Mouse (Mus musculus) heart, embryonic 12.5 days (tissue): Measurements from ENCODE around the gene Cdc6. TPM values are rescaled to one million over a fixed set of nuclear protein-coding genes. Genes with fewer than 3 reads are reported as not detected.
A peak's percentile ranks its signal among the peaks of the same experiment; 100 is the strongest.
"Not testable (repeated sequence)": the region's sequence is repeated elsewhere in the genome, so short reads cannot be mapped to it uniquely, and the experiment has no call there.

Experiments used
- ATAC-seq: fragments of 200-750 bp; cut with Nextera tagmentation; 2 replicates; pipeline ENCODE4 v1.8.0; 2017; ENCODE audit warnings: moderate TSS enrichment, moderate library complexity; ENCODE audit not compliant: insufficient number of reproducible peaks, low FRiP score
- H3K27ac ChIP-seq: fragments of 300-500 bp; sonication (generic); 2 replicates; pipeline ENCODE4 v1.5.1; 2016; ENCODE audit warnings: mild to moderate bottlenecking, moderate library complexity; ENCODE audit not compliant: poor library complexity, severe bottlenecking
- H3K27me3 ChIP-seq: fragments of 300-500 bp; sonication (generic); replicated peaks from 2 replicates; pipeline ENCODE4 v1.6.1; 2016; ENCODE audit warnings: mild to moderate bottlenecking, moderate library complexity
- H3K36me3 ChIP-seq: fragments of 300-500 bp; sonication (generic); 2 replicates; pipeline ENCODE4 v1.6.1; 2016; ENCODE audit warnings: mild to moderate bottlenecking, moderate library complexity
- H3K4me1 ChIP-seq: fragments of 300-500 bp; sonication (generic); replicated peaks from 2 replicates; pipeline ENCODE4 v1.6.1; 2016; ENCODE audit warnings: mild to moderate bottlenecking
- H3K4me2 ChIP-seq: fragments of 300-500 bp; sonication (generic); 2 replicates; pipeline ENCODE4 v1.6.1; 2016; ENCODE audit warnings: mild to moderate bottlenecking, moderate library complexity
- H3K4me3 ChIP-seq: fragments of 300-500 bp; sonication (generic); 2 replicates; pipeline ENCODE4 v1.5.1; 2016; ENCODE audit warnings: mild to moderate bottlenecking
- H3K9ac ChIP-seq: fragments of 300-500 bp; sonication (generic); 2 replicates; pipeline ENCODE4 v1.6.1; 2016; ENCODE audit warnings: mild to moderate bottlenecking, moderate library complexity
- H3K9me3 ChIP-seq: fragments of 300-500 bp; sonication (generic); replicated peaks from 2 replicates; pipeline ENCODE4 v1.6.1; 2016; ENCODE audit warnings: mild to moderate bottlenecking, moderate library complexity
- WGBS: fragments of 180-500 bp; shearing (Covaris S2); methylation state at CpG from one replicate; pipeline ENCODE4 v1.1.7; 2016; 5-methylcytosine and 5-hydroxymethylcytosine counted together
- polyA plus RNA-seq: library from polyadenylated mRNA; unstranded; fragments of >200 nt; fragmentation: Nextera tagmentation; extraction: Ambion mirVana; gene quantifications from 2 replicates; pipeline ENCODE4 v1.2.1, GENCODE M21; 2016

Gene Cdc6
- polyA plus RNA-seq, 1 experiment from 2014 or later: 27.0 TPM

DNA sequence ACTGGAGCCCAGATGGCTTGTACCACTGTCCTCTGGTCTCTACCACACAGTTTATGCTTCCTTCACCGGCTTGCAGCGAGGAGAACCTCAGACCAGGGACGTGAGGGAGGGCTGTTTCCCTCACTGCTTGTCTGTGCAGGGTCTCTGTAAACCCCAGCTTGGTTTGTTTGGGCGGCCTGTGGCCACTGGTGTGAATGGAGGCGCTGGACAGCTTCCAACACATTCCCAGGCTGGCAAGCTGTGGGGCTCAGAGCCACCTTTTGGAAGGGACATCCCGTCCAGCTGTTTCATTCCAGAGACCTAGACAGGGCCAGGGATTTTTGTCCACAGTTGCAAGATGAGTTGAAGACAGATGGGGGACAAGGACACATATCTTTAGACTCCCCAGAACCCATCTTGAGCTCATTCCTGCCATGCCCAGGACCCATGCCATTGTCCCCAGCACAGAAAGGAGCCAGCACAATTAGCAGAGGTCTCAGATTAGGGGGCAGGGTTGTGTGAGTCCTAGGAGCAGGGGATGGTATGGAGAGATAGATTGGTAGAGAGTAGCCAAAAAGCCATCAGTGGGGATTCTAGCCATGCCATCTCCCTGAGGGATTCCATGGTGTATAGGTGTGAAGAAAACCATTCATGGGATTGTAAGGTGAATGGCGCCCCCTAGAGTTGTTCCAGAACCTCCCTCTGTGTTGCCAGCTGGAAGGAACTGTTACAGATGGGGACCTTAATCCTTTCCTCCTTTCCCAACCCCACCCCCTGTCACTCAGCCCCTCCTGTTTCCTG, 24.1 kb downstream of the Cdc6 start:
- WGBS: 15% methylated on average over 7 of the region's 7 CpGs
- peak overlapping the region; percentile 91 for H3K9ac ChIP-seq
- H3K9me3 ChIP-seq: no peaks in the 10 kb centered on the region
- no peaks in the 10 kb centered on the region for H3K27me3 ChIP-seq
- H3K27ac ChIP-seq: peak overlapping the region; percentile 99
- H3K36me3 ChIP-seq: peaks cover 3% of the 10 kb centered on the region; the same call in 1 of the 2 replicates
- H3K4me2 ChIP-seq: peak overlapping the region; percentile 87
- ATAC-seq: no peak
- peaks cover 85% of the 10 kb centered on the region for H3K4me1 ChIP-seq
- peak overlapping the region; percentile 14; the same call in 1 of the 2 replicates for H3K4me3 ChIP-seq

DNA sequence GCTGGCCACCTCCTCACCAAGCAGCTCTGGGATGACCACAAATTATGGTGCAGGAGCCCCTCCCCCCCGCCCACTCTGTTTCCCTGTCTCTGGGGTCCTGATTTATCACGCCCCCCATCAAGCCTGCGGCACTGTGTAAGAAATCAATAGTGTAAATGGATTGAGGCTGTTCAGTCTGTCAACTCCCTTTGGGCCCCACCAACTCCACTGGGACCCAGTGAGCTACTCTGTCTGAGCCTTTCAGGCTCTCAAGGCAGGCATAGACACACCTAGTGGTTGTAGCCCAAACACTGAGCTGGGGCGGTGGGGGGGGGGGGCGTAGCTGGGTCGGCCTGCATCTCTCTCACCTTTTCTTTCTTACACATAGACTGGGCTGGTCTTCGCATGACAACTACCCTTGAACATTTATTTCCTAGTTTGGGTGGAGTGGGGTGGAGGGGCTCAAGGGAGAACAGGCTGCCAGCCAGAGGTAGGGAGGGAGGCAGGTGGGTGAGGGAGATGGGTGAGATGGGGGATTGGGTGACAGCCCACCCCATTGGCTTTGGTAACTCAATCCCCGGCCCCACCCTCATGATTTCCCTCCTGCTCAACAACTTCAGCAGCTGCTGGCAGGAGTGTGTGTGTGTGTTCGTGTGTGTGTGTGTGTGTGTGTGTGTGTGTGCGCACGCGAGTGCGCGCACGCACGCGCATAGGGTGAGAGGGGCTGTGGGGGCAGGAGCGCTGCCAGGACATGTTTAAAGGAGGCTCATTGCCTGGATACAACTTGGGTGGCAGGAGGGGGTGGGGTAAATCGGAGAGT, 24.9 kb downstream of the Cdc6 start:
- Histone ChIP-seq H3K4me1 (peaks cover 81% of the 10 kb centered on the region), H3K4me2 (peak overlapping the region; percentile 87), H3K27ac (peak overlapping the region; percentile 99), H3K36me3 (peaks cover 3% of the 10 kb centered on the region; the same call in 1 of the 2 replicates), H3K4me3 (no peak overlapping the region), H3K9me3 (no peaks in the 10 kb centered on the region), H3K9ac (peak overlapping the region; percentile 91), H3K27me3 (no peaks in the 10 kb centered on the region)
- 26% methylated on average over 19 of the region's 19 CpGs for WGBS
- no peak for ATAC-seq

DNA sequence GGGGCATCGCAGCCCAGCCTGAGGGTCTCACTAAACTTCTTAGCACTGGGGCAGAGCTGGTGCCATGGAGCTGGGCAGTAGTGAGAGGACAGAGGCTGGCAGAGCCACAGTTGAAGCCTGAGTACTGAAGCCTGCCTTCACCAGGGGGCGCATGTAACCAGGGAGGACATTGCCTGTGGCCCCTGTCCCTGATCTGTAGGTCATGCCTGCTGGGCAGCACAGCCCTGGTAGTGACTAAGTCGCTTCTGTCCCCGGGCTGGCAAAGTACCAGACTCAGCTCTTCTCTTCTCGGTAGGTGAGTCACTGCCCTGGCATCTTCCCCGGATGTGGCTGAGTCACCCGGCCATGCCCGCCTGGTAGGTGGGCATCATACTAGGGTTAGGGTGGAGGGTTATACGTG, 25.6 kb downstream of the Cdc6 start:
- Histone ChIP-seq H3K4me2 (peak overlapping the region; percentile 87), H3K4me3 (no peak overlapping the region), H3K4me1 (peaks cover 77% of the 10 kb centered on the region), H3K9me3 (no peaks in the 10 kb centered on the region), H3K27ac (peak overlapping the region; percentile 99), H3K36me3 (peaks cover 3% of the 10 kb centered on the region; the same call in 1 of the 2 replicates), H3K27me3 (no peaks in the 10 kb centered on the region), H3K9ac (peak overlapping the region; percentile 91)
- 38% methylated on average over 9 of the region's 9 CpGs for WGBS
- ATAC-seq: no peak

DNA sequence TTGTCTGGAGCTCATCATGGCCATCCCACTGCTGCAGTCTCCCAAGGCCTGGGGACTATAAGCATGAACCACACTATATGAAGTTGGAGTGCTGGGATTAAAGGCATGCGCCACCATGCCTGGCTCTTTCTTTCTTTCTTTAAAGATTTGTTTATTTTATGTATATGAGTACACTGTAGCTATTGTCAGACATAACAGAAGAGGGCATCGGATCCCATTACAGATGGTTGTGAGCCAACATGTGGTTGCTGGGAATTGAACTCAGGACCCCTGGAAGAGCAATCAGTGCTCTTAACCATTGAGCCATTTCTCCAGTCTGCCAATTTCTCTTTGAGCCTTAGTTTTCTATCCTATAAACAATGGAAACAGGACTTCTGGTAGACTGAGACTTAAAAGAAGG, 26.2 kb downstream of the Cdc6 start:
- ATAC-seq, H3K4me3 ChIP-seq, H3K9ac ChIP-seq, H3K36me3 ChIP-seq, H3K4me2 ChIP-seq, H3K27me3 ChIP-seq, H3K9me3 ChIP-seq: not testable (repeated sequence)
- 0 out of 2 replicates have a peak overlapping the region, but pooled peaks have one; percentile 99 for H3K27ac ChIP-seq
- peaks cover 77% of the 10 kb centered on the region for H3K4me1 ChIP-seq
- WGBS: 91% methylated on average over 2 of the region's 2 CpGs

DNA sequence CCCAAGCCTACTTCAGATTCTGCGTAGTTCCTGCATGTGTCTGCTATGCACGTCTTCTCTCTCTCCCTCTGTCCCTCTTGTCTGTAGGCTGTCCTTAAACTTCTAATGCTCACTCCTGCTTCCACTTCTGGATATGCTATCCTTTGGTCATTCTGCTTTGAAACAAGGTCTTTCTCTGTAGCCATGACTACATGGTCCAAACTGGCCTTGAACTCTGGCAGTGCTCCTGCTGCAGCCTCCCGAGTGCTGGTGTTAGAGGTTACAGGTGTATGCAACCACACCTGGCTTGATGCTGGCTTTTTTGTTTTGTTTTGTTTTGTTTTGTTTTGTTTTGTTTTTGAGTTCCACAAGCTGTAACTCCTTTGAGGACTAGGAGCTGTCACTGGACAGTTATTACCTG, 26.8 kb downstream of the Cdc6 start:
- 86% methylated on average over 3 of the region's 3 CpGs for WGBS
- Histone ChIP-seq H3K27me3 (no peaks in the 10 kb centered on the region), H3K4me3 (no peak overlapping the region), H3K4me2 (no peak overlapping the region), H3K9ac (no peak overlapping the region), H3K9me3 (no peaks in the 10 kb centered on the region), H3K27ac (no peak overlapping the region), H3K4me1 (peaks cover 77% of the 10 kb centered on the region), H3K36me3 (peaks cover 3% of the 10 kb centered on the region; the same call in 1 of the 2 replicates)
- ATAC-seq: no peak

DNA sequence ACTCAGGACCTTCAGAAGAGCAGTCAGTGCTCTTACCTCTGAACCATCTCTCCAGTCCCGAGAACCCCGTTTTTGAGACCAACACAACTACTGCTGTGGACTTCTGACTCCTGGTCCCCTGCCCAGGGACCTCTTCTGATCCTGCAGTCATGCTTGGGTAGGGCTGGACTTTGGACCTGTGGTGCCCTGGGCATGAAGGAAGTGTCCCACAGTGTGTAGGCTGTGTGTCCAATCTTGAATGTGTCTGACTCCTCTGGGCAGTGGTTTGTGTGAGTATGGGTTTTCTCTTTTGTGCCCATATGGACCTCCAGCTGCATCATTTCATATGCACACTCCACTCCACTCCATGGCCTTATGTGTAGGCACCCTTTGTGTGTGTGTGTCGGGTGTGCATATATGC, 27.5 kb downstream of the Cdc6 start:
- Histone ChIP-seq H3K27ac (no peak overlapping the region), H3K4me3 (no peak overlapping the region), H3K4me2 (no peak overlapping the region), H3K9me3 (no peaks in the 10 kb centered on the region), H3K4me1 (peaks cover 77% of the 10 kb centered on the region), H3K27me3 (no peaks in the 10 kb centered on the region), H3K9ac (no peak overlapping the region), H3K36me3 (peaks cover 3% of the 10 kb centered on the region; the same call in 1 of the 2 replicates)
- ATAC-seq: no peak
- WGBS: 90% methylated on average over 3 of the region's 3 CpGs

DNA sequence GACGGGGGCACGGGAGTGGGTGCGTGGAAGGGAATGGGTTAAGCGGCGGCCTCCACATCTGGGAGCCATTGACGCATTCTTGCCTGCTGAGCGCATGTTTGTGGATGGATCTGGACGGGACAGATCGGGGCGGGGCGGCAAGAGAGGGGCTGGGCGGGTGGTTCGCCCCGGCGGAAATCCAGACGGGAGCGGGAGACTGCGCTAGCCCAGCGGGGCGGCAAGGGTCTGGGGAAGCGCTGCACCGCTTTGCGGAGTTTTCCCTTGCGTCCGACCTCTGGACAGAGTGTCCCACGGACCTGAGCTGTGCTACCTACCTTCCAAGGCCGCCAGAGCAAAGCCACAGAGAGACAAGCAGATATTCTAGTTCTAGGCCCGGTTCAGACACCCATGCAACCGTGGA, 28.6 kb downstream of the Cdc6 start:
- no peaks in the 10 kb centered on the region for H3K27me3 ChIP-seq
- WGBS: under 1% methylated on average over 29 of the region's 29 CpGs
- peaks cover 77% of the 10 kb centered on the region for H3K4me1 ChIP-seq
- peak overlapping the region; percentile 87 for H3K4me2 ChIP-seq
- ATAC-seq: peak; percentile 59
- peak overlapping the region; percentile 76 for H3K4me3 ChIP-seq
- peaks cover 3% of the 10 kb centered on the region; the same call in 1 of the 2 replicates for H3K36me3 ChIP-seq
- H3K9ac ChIP-seq: peak overlapping the region; percentile 92
- no peaks in the 10 kb centered on the region for H3K9me3 ChIP-seq
- peak overlapping the region; percentile 92 for H3K27ac ChIP-seq

DNA sequence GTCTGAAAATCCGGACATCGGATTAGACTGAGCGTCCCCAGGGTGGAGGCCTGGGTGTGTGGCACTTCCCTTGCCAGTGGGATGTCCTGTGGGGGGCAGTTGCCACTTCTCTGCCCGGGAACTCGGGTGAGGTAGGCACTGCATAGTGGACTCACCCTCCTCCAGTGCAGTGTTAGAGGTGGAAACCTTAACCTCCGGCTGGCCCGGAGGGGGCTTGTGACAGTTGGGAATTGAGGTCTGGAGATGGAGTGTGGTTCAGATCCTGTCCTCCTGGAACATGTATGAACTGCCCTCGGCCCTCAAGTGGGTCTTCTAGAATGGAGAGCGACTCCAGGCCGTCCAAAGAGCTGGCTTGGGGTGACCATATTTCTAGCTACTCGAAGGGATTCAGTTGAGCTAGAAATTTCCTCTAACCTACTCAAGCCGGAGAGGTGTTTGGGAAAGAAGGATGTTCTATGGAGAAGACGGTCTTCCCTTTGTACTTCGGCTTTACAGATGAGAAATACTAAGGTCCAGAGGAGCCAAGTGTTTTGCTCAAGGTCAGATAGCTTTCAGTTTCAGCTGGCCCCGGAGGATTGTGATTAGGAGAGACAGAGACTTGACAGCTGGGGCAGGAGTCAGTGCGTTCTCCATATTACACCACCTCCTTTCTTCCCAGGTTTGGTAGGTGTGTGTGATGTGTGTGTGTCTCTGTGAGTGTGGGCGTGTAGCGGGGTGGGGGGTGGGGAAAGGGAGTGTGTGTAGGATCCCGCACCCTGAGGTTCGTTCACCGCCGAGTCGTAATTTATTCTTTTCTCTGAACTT, 29.2 kb downstream of the Cdc6 start:
- peak overlapping the region; percentile 76 for H3K4me3 ChIP-seq
- H3K4me1 ChIP-seq: peaks cover 76% of the 10 kb centered on the region
- peaks cover 3% of the 10 kb centered on the region; the same call in 1 of the 2 replicates for H3K36me3 ChIP-seq
- WGBS: under 1% methylated on average over 23 of the region's 23 CpGs
- no peaks in the 10 kb centered on the region for H3K9me3 ChIP-seq
- peak; percentile 31 for ATAC-seq
- H3K4me2 ChIP-seq: peak overlapping the region; percentile 87
- peak overlapping the region; percentile 92 for H3K27ac ChIP-seq
- peak overlapping the region; percentile 92 for H3K9ac ChIP-seq
- H3K27me3 ChIP-seq: no peaks in the 10 kb centered on the region

DNA sequence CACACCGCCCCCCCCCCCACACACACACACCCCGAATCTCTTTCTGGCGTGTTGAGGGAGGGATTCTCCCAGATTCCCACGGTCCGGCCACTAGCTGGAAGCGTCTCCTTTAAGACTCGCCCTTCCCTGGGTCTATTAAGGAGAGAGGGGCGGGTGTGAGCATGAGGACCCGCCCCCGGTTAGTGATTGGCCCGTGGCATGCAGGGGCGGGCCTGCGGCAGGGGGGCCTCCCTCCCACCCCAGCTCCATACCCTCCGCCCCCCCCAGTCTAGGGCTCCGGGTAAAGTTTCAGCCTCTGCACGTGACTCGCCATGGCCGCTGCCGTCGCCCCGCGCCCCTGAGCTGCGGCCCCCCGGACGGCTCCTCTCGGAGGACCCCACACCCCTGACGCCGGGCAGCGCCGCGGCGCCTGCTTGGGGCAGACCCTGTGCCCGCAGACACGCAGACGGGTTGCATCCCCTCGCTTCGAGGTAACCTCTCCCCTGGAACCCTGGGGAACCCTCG, 29.9 kb downstream of the Cdc6 start:
- Histone ChIP-seq H3K27me3 (no peaks in the 10 kb centered on the region), H3K27ac (peak overlapping the region; percentile 92), H3K4me2 (peak overlapping the region; percentile 87), H3K4me3 (peak overlapping the region; percentile 76), H3K9ac (peak overlapping the region; percentile 92), H3K4me1 (peaks cover 76% of the 10 kb centered on the region), H3K36me3 (peaks cover 3% of the 10 kb centered on the region; the same call in 1 of the 2 replicates), H3K9me3 (no peaks in the 10 kb centered on the region)
- peak; percentile 88 for ATAC-seq
- under 1% methylated on average over 36 of the region's 38 CpGs for WGBS

DNA sequence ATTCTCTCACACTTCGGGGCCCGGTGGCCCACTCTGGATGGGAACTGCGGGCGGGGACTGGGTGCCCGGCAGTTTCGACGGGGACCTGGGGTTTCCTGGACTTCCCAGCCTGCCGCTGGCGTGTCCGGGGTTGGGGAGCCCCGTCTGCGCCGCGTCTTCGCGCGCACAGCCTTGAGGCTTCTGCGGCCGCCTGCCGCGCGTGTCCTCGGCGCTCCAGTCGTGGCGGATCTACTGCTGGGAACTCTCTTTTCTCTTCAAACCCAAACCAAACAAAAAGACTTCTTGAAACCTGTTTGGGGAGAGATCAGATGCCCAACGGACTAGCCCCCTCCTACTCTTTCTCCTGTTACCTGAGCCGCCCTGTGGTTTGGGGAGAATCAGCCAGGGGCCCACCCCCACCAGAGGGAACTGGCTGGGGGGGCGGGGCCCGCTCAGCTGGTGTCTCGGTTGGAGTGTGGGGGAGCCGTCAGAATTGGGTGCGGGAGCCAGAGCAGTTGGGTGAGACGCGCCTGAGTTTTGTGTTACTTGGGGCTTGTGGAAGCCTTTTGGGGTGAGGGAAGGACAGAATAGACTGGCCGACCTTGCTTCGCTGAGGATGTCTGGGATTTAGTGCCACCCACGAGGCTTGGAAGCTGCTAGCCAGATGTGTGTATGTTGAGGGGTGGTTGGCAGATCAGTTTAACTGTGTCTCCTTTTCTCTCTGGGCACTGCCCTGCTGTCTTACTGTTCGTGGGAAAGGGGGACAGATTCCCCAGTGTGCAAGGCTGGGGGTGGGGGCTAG, 30.5 kb downstream of the Cdc6 start:
- Histone ChIP-seq H3K9me3 (no peaks in the 10 kb centered on the region), H3K36me3 (peaks cover 3% of the 10 kb centered on the region; the same call in 1 of the 2 replicates), H3K9ac (peak overlapping the region; percentile 92), H3K4me1 (peaks cover 76% of the 10 kb centered on the region), H3K27me3 (no peaks in the 10 kb centered on the region), H3K27ac (peak overlapping the region; percentile 92), H3K4me2 (peak overlapping the region; percentile 87), H3K4me3 (peak overlapping the region; percentile 76)
- WGBS: under 1% methylated on average over 39 of the region's 39 CpGs
- no peak for ATAC-seq
